Mouse (Mus musculus): ENCODE measurements around the gene Mepce. TPM values are rescaled to one million over a fixed set of nuclear protein-coding genes. Genes with fewer than 3 reads are reported as not detected.
"Not testable (repeated sequence)": the region's sequence is repeated elsewhere in the genome, so short reads cannot be mapped to it uniquely, and the experiment has no call there.

Mepce gene
- total and polyA plus RNA-seq, 3 experiments = 35.4 to 46.4 (median 43.9) TPM

GRCm38 (mm10) chr5:137758921-137759534 is 28.4 kb downstream of the Mepce start:
- DNase-seq = no peak

DNA sequence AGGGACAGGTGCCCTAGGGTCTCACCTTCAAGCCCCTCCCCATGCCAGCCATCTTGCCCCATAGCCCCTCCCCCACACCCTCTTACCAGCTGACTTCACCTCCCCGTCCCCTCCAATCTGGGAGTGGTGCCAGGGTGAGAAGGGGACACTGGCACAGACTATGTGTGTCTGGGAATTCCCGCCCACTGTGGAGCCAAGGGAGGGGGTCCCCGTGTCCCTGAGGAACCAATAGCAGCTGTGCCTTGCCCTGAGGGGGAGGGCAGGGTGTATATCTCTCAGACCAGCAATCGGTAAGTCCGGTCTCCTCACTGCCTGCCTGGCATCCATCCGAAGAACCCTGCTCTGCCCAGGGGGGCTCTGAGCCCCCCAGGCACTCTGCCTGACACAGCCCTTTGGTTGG is 29.6 kb downstream of the Mepce start:
- DNase-seq = no peak

- DNase-seq = peak; percentile 85
These were observed 30.4 kb downstream of the Mepce start for GRCm38 (mm10) chr5:137756882-137757661.

DNA sequence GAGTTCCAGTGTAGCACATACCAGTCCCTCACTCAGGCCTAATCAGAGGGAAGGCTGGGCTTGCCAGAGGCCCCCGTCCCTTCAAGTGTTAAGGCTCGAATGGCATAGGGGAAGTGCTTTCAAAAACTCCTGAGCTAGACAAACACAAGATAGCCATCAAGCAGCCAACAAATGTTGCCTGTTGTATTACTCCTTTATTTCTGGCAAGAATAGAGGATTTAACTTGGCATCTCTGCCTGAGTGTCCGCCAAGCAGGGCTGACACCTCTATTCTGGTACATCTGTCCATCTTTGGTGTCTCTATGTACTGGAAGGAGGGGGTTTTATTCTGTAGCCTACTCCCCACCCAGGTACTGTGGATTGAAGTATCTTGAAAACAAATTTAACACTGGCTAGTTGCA is 31.3 kb downstream of the Mepce start:
- DNase-seq = no peak

- DNase-seq = no peak
These were observed 32.0 kb downstream of the Mepce start for GRCm38 (mm10) chr5:137755425-137755824.

DNA sequence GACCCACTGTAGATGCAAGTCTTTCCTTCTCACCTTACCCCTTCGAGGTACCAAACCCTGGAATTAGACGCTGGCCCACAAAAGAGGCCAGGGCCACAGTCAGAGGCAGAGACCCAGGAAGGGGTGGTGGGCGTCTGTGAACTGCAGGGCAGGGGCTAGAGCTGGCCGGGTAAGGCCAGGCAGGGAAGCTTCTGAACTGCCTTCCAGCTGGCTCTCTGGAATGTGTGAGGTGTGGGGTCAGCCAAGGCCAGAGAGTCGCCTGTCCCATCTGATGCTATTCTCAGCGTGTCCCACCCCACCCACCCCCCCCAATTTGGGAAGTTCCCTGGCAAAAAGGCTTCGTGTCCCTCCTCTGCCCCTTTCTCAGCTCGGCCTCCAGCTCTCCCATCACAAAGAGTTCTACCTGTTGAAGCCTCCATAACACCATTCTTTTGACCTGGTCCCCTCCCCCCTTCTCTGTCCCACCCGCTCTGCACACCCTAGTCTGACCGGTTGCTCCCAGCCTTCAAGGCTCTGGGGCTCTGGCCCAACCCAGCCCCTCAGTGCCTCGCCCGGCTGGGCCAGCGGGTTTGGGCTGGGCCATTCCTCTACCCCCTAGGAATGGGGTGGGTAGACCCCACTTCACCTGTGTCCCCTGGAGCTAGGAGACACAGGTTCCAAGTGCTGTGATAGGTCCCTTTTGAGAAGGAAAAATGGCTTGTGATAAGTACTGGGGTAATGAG is 34.2 kb downstream of the Mepce start:
- DNase-seq = no peak

DNA sequence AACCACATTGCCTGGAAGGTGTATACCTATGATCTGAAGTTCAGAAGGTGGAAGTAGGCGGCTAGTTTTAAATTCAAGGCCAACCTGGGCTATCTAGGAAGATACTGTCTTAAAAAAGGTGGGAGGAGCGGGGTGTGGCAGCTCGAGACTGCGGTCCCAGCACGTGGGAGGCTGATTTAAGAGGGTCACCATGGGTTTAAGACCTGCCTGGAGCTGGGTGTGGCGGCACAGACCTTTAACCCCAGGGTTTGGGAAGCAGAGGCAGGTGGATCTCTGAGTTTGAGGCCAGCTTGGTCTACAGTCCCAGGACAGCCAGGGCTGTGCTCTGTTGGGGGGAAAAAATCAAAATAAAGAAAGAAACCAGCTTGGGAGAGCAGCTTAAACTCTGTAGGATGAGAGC is 35.5 kb downstream of the Mepce start:
- DNase-seq = no peak

DNA sequence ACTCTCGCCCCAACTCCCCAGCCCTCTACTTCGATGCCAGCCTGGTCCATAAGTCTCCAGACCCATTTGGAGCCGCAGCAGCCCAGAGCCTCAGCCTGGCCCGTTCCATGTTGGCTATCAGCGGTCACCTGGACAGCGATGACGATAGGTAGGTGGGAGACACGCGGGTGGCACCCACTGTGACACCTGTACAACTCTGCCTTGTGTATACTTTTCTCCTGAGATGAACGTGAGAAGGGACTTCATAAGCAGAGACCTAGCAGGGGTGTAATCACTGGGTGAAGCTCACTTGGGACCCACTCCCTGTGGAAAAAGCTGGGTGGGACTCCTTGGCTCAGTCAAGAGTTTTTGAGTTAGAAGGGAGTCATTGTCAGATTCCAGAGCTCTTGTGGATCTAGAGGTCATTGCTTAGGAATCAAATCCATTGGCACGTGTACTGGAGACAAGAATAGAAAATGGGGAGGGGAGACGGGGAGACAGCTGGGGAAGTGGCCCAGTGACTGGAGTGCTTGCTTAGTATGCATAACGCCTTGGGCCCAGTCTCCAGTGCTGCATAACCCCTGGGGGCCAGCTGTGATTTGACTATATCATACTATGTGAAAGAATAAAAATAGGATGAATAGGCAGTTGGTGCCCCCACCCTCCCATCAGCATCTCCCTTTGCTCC is 36.1 kb downstream of the Mepce start:
- DNase-seq = no peak

DNA sequence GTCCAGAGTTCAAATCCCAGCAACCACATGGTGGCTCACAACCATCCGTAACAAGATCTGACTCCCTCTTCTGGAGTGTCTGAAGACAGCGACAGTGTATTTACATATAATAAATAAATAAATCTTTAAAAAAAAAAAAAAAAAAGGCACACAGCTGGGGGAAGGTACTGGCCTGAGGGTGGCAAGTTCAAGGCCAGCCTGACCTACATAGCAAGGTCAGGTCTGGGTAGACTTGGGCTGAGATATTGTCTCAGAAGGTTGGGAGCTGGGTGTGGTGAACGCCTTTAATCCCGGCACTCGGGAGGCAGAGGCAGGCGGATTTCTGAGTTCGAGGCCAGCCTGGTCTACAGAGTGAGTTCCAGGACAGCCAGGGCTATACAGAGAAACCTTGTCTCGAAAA is 37.2 kb downstream of the Mepce start:
- not testable (repeated sequence) for DNase-seq

DNA sequence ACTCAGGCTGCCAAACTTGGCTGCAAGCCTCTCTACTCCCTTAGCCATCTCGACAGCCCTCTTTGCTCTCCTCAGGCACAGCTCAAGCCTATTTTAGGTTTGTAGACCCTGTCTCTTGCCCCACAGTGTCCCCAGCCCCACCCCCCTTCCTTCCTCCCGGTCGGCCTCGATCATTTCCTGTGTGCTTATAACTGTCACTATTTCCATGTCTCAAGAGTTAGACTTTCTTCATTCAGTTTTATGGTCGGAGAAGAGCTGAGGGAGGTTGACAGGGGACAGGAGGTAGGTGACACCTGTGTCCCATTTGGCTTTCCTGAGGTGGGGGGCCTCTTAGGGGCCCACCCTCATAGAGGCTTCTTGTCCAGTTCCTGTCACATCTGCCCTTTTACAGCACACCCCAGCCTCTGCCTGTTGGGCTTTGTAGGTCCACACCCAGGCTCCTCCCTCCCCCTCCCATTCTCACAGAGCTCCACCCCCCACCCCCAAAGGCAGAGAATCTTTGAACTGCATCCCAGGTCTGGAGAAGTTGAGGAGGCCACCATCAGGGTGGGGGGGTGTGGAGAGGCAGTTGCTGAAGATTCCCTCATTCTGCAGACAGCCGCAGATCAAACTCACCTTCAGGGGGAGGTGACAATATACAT is 38.1 kb downstream of the Mepce start:
- no peak for DNase-seq

DNA sequence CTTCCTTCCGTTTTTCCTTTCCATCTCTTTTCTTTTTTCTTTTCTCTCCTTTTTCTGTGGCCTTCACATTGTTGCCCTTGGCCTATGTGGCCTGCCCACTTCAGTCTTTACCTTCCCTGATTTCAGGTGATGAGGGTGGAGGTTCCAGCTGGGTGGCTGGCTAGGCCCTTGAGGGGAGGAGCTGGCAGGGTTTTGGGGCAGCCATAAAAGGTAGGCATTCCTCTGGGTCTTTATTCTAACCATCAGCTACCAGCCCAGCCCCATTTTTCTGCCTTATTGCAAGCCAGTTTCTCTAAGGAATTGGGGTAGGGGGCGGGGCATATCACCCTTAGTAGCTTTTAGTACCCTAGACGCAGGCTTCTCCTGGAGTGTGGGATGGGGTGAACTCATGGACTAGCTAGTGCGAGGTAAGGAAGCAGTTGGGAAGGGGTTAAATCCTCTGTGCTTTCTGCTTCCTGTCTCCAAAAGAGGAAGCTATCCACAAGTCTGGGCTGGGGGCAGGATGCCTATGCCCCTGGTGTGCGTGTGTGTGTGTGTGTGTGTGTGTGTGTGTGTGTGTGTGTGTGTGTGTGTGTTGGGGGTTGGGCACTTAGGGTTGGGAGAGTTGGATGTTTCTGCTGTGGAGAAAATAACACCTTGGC is 39.2 kb downstream of the Mepce start:
- no peak for DNase-seq

GRCm38 (mm10) chr5:137747326-137747961 is 40.0 kb downstream of the Mepce start:
- peak; percentile 70 for DNase-seq

GRCm38 (mm10) chr5:137746851-137747325 is 40.6 kb downstream of the Mepce start:
- peak; percentile 48 for DNase-seq

DNA sequence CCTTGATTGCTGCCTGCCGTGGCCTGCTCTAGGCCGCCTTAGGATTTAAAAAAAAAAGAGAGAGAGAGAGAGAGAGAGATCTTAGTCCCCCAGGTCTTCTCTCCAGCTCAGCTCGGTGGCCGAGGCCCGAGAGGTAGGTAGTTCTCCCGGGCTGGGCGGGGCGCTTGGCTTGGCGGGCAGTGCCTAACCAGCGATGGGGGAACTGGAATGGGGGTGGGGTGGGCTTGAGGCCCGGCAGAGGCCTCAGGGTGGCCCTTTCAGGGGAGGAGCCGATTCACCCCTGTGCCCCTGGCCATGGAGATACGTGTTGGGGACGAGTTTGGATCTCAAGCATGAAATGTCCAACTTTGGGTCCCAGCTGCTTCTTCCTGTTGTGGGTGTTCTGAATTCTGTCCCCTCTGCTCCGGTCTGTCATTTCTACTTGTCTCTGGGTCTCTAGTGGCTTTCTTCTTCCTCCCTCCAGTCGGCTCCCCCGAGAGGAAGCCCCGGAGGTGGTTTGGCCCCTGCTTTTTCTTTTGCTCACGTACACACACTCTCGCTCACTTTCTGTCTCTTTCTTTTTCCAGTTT is 41.1 kb downstream of the Mepce start:
- DNase-seq = peak; percentile 82

DNA sequence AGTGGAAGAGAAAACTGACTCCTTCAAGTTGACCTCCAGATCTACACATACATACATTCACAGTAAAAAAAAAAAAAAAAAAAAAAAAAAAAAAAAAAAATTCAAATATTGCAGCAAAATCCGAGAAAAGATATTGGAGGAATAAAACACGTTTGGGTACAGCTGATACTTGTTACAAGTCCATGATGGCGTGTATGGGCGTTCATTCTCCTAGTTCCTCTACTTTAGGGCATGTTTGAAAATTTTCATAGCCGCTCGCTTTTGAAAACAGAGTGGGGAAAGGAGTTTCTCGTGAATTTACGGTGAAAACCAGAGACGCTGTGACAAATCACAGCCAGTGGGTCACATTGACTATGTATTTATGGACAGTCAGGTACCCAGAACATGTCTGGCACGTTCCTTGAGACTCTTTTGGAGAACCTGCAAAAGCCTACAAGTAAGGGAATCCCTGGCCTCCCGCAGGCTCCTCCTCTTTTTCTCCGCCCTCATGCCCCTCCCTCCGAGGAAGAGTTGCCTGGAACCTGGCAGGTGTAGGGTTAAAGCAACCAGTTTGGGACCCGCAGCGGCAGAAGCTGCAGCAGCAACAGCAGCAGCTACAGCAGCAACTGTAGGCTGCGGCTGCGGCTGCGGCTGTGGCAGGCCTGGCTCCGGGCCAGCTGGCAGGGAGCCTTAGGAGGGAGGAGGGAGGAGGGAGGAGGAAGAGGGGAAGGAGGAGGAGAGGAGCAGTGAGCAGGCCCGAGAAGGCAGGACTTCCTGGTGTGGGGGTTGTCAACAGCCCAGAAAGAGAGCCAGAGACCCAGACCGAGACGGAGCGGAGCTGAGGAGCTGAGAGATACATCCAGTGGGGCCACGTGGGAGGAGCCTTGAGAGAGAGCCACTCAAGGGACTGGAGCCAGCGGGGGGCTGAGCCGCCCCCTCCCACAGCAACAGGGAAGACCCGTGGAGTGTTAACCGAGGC is 42.0 kb downstream of the Mepce start, which contains the start of gene Tsc22d4:
Gene Tsc22d4 (plus strand): TSS at position 517 of the 958 bp plus-strand sequence.
- DNase-seq = peak; percentile 96

DNA sequence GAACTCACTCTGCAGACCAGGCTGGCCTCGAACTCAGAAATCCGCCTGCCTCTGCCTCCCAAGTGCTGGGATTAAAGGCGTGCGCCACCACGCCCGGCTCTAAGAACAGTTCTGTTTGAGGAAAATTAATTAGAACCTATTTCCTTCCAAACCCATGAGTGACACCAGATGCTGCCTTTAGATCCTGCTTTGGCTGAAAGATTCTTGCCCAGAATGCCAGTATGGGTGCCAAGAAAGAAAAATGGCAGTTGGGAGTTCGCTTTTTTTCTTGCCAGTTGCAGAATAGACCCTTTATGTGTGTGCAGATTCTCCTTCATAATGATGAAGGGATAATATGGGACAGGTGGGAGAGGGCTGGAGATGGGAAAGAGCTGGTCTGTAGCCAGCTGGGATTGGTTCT is 43.3 kb downstream of the Mepce start:
- no peak for DNase-seq

- no peak for DNase-seq
These were observed 44.6 kb downstream of the Mepce start for GRCm38 (mm10) chr5:137742836-137743235.

GRCm38 (mm10) chr5:137742048-137742447 is 45.4 kb downstream of the Mepce start:
- DNase-seq = no peak

All from adrenal gland, adult 2 months (tissue).